Mouse (Mus musculus) embryonic facial prominence, embryonic 12.5 days (tissue): ENCODE measurements around the gene Hnrnpk. TPM values are rescaled to one million over a fixed set of nuclear protein-coding genes. Genes with fewer than 3 reads are reported as not detected.
"Not testable (repeated sequence)": the region's sequence is repeated elsewhere in the genome, so short reads cannot be mapped to it uniquely, and the experiment has no call there.

Experiments
- ATAC-seq: fragments of 200-750 bp; cut with Nextera tagmentation; 2 replicates; pipeline ENCODE4 v1.8.0; 2017; ENCODE audit not compliant: insufficient number of reproducible peaks, insufficient read depth, low FRiP score, low TSS enrichment
- H3K27ac ChIP-seq: fragments of 300-500 bp; sonication (generic); 2 replicates; pipeline ENCODE4 v1.5.1; 2016; ENCODE audit warnings: mild to moderate bottlenecking
- H3K27me3 ChIP-seq: fragments of 300-500 bp; sonication (generic); 2 replicates; pipeline ENCODE4 v1.6.1; 2016; ENCODE audit warnings: mild to moderate bottlenecking, moderate library complexity
- H3K36me3 ChIP-seq: fragments of 300-500 bp; sonication (generic); 2 replicates; pipeline ENCODE4 v1.6.1; 2016; ENCODE audit warnings: mild to moderate bottlenecking
- H3K4me1 ChIP-seq: fragments of 300-500 bp; sonication (generic); 2 replicates; pipeline ENCODE4 v1.6.1; 2016
- H3K4me2 ChIP-seq: fragments of 300-500 bp; sonication (generic); replicated peaks from 2 replicates; pipeline ENCODE4 v1.6.1; 2016; ENCODE audit warnings: mild to moderate bottlenecking, moderate library complexity
- H3K4me3 ChIP-seq: fragments of 300-500 bp; sonication (generic); 2 replicates; pipeline ENCODE4 v1.5.1; 2016; ENCODE audit warnings: mild to moderate bottlenecking
- H3K9ac ChIP-seq: fragments of 300-500 bp; sonication (generic); 2 replicates; pipeline ENCODE4 v1.6.1; 2016; ENCODE audit warnings: mild to moderate bottlenecking, moderate library complexity
- H3K9me3 ChIP-seq: fragments of 300-500 bp; sonication (generic); 2 replicates; pipeline ENCODE4 v1.6.1; 2016; ENCODE audit warnings: mild to moderate bottlenecking, moderate library complexity
- WGBS: fragments of 180-500 bp; shearing (Covaris S2); methylation state at CpG from one replicate; pipeline ENCODE4 v1.1.7; 2016; 5-methylcytosine and 5-hydroxymethylcytosine counted together
- polyA plus RNA-seq: library from polyadenylated mRNA; unstranded; fragments of >200 nt; fragmentation: Nextera tagmentation; extraction: Ambion mirVana; gene quantifications from 2 replicates; pipeline ENCODE4 v1.2.1, GENCODE M21; 2016

Hnrnpk gene
- 1,844 and 1,972 TPM in 2 replicates for polyA plus RNA-seq

GRCm38 (mm10) chr13:58403243-58403642, at the start of gene Hnrnpk:
Hnrnpk (minus strand) TSS chr13:58403343.
- not testable (repeated sequence) for H3K27me3 ChIP-seq, ATAC-seq, H3K36me3 ChIP-seq, H3K4me1 ChIP-seq, H3K9me3 ChIP-seq
- peak within 1 kb of the TSS; percentile 99 for H3K27ac ChIP-seq
- 9% methylated on average over 17 of the region's 17 CpGs for WGBS
- H3K9ac ChIP-seq = peak within 1 kb of the TSS; percentile 100
- peak within 1 kb of the TSS; percentile 52 for H3K4me2 ChIP-seq
- H3K4me3 ChIP-seq = peak within 1 kb of the TSS; percentile 96

DNA sequence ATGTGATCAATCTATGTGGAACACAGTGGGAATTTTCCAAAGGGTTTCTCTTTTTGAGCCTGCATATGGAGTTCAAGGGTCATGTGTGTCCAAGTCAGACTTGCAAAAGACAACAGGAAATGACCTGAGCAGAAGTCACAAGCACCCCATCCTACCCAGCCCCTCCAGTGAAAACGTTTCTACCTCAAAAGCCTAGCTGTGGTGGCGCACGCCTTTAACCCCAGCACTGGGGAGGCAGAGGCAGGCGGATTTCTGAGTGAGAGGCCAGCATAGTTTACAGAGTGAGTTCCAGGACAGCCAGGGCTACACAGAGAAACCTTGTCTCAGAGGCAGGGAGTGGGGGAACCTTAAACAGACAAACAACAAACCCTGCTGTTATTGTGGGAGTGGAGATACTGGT, 49.1 kb upstream of the Hnrnpk start:
- Histone ChIP-seq H3K4me1 (peaks cover 5% of the 10 kb centered on the region), H3K36me3 (no peaks in the 10 kb centered on the region), H3K9ac (no peak overlapping the region), H3K4me2 (peak overlapping the region; percentile 57; the same call in 1 of the 2 replicates), H3K27me3 (peaks cover 21% of the 10 kb centered on the region), H3K9me3 (no peaks in the 10 kb centered on the region), H3K4me3 (no peak overlapping the region), H3K27ac (no peak overlapping the region)
- WGBS = 65% methylated on average over 4 of the region's 4 CpGs
- ATAC-seq = no peak

- Histone ChIP-seq H3K36me3 (no peaks in the 10 kb centered on the region), H3K9me3 (no peaks in the 10 kb centered on the region), H3K9ac (no peak overlapping the region), H3K4me2 (no peak overlapping the region), H3K4me1 (peaks cover 5% of the 10 kb centered on the region), H3K4me3 (no peak overlapping the region), H3K27ac (no peak overlapping the region), H3K27me3 (peaks cover 21% of the 10 kb centered on the region)
- WGBS = 71% methylated on average over 22 of the region's 22 CpGs
- no peak for ATAC-seq
Observed at GRCm38 (mm10) chr13:58450459-58451182, 47.5 kb upstream of the Hnrnpk start.

DNA sequence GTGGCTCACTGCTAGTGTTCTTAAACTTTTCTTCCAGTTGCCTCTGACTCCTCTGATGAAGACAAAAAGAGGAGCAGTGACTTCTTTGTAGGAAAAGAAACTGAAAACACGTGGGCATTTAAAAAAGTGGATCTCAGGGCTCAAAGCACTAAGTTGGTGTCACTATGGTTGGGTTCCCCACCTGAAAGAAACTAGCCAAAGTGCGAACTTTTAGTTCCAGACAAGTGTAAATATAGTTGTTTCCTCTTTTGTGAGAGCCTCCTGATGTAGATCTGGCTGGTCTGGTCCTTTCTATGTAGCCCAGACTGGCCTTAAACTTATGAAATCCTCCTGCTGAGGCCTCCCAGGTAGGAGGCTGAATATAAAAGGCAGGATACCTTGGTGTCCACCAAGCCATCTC, 43.4 kb upstream of the Hnrnpk start:
- no peak overlapping the region for H3K9ac ChIP-seq
- H3K27ac ChIP-seq = no peak overlapping the region
- H3K4me1 ChIP-seq = peaks cover 7% of the 10 kb centered on the region
- H3K4me2 ChIP-seq = no peak overlapping the region
- H3K4me3 ChIP-seq = no peak overlapping the region
- no peaks in the 10 kb centered on the region for H3K9me3 ChIP-seq
- H3K36me3 ChIP-seq = no peaks in the 10 kb centered on the region
- no peak for ATAC-seq
- 79% methylated on average over 2 of the region's 2 CpGs for WGBS
- H3K27me3 ChIP-seq = no peaks in the 10 kb centered on the region

DNA sequence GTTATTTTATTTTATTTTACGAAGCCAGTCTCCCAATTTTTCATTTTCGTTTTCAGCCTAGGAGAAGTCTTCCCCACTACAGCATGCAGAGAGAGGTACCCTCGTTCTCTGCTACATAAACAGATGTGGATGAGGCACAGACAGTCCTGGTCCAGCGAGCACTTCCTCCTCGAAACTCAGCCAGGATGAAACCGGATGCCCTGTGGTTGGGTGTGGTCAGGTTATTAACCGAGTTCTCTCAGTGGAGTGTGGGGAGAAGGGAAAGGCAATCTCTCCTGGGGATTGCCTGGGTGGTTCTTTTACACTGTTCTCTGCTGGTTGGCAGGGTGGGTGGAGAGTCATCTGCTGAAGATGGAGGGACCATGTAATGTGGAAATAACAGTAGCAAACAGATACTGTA, 40.6 kb upstream of the Hnrnpk start:
- Histone ChIP-seq H3K4me3 (no peak overlapping the region), H3K9ac (no peak overlapping the region), H3K4me1 (peaks cover 7% of the 10 kb centered on the region), H3K27me3 (no peaks in the 10 kb centered on the region), H3K4me2 (no peak overlapping the region), H3K9me3 (no peaks in the 10 kb centered on the region), H3K36me3 (no peaks in the 10 kb centered on the region), H3K27ac (no peak overlapping the region)
- ATAC-seq = no peak
- WGBS = 38% methylated on average over 7 of the region's 7 CpGs

DNA sequence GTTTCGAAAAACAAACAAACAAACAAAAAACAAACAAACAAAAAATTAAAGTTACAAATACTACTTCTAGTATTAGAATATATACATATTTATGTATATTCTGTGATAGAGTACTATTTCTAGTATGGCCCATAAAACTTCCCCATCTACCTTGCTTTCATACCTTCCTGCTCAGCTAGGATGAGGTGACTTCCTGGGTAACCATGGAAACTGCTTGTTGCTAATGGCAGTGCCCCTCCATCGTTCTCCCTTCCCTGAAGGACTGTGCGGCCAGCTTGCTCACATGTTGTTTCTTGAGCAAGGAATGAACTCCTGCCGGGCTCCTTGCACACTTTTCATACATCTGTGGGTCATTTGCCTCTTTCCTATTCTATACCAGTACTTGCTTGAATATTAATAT, 40.2 kb upstream of the Hnrnpk start:
- ATAC-seq = no peak
- Histone ChIP-seq H3K4me3 (no peak overlapping the region), H3K9me3 (no peaks in the 10 kb centered on the region), H3K4me1 (peaks cover 7% of the 10 kb centered on the region), H3K4me2 (no peak overlapping the region), H3K9ac (no peak overlapping the region), H3K27me3 (0 out of 2 replicates have a peak, but pooled peaks cover under 1% of the 10 kb centered on the region), H3K27ac (no peak overlapping the region), H3K36me3 (no peaks in the 10 kb centered on the region)
- 56% methylated on average over 4 of the region's 4 CpGs for WGBS

- ATAC-seq = no peak
- no peak overlapping the region for H3K4me3 ChIP-seq
- 60% methylated on average over 2 of the region's 2 CpGs for WGBS
- H3K4me2 ChIP-seq = no peak overlapping the region
- peaks cover 7% of the 10 kb centered on the region for H3K4me1 ChIP-seq
- H3K27ac ChIP-seq = no peak overlapping the region
- H3K9me3 ChIP-seq = no peaks in the 10 kb centered on the region
- H3K9ac ChIP-seq = no peak overlapping the region
- H3K27me3 ChIP-seq = 0 out of 2 replicates have a peak, but pooled peaks cover 3% of the 10 kb centered on the region
- H3K36me3 ChIP-seq = no peaks in the 10 kb centered on the region
Observed at GRCm38 (mm10) chr13:58439716-58440115, 36.6 kb upstream of the Hnrnpk start.

GRCm38 (mm10) chr13:58423061-58423660, 20.0 kb upstream of the Hnrnpk start:
- H3K4me2 ChIP-seq = no peak overlapping the region
- no peak overlapping the region for H3K4me3 ChIP-seq
- 72% methylated on average over 10 of the region's 10 CpGs for WGBS
- no peaks in the 10 kb centered on the region for H3K9me3 ChIP-seq
- H3K27me3 ChIP-seq = no peaks in the 10 kb centered on the region
- H3K9ac ChIP-seq = no peak overlapping the region
- H3K36me3 ChIP-seq = no peaks in the 10 kb centered on the region
- H3K4me1 ChIP-seq = no peaks in the 10 kb centered on the region
- H3K27ac ChIP-seq = no peak overlapping the region
- ATAC-seq = no peak

- no peak for ATAC-seq
- no peaks in the 10 kb centered on the region for H3K4me1 ChIP-seq
- no peaks in the 10 kb centered on the region for H3K36me3 ChIP-seq
- H3K4me2 ChIP-seq = no peak overlapping the region
- H3K27me3 ChIP-seq = no peaks in the 10 kb centered on the region
- WGBS = 81% methylated on average over 4 of the region's 4 CpGs
- H3K4me3 ChIP-seq = no peak overlapping the region
- no peak overlapping the region for H3K9ac ChIP-seq
- no peak overlapping the region for H3K27ac ChIP-seq
- H3K9me3 ChIP-seq = no peaks in the 10 kb centered on the region
Observed at GRCm38 (mm10) chr13:58422242-58422641, 19.1 kb upstream of the Hnrnpk start.

DNA sequence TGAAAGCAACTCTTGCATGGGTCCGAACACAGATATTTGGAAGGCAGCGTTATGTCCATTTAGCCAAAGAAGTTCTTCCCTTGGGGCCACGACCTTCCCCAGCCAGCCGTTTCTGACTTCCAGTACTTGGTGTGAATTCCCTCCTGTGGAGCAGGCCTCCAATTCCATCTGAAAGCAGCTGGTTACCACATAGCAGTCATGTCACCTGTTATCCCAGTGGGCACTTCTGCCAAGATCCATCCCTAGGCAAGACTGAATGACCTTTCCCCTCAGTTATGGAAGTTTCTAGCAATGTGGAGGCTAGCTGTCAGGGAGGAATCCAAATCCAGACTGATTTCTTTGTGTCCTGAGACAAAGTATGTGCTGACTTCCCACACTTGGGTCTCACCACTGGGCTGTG, 17.9 kb upstream of the Hnrnpk start:
- H3K4me3 ChIP-seq = no peak overlapping the region
- no peaks in the 10 kb centered on the region for H3K27me3 ChIP-seq
- no peak overlapping the region for H3K9ac ChIP-seq
- H3K36me3 ChIP-seq = no peaks in the 10 kb centered on the region
- no peak overlapping the region for H3K4me2 ChIP-seq
- no peaks in the 10 kb centered on the region for H3K4me1 ChIP-seq
- ATAC-seq = no peak
- H3K27ac ChIP-seq = no peak overlapping the region
- no peaks in the 10 kb centered on the region for H3K9me3 ChIP-seq
- 80% methylated on average over 4 of the region's 4 CpGs for WGBS

GRCm38 (mm10) chr13:58419266-58419665, 16.1 kb upstream of the Hnrnpk start:
- Histone ChIP-seq H3K36me3 (no peaks in the 10 kb centered on the region), H3K4me1 (no peaks in the 10 kb centered on the region), H3K9ac (no peak overlapping the region), H3K9me3 (no peaks in the 10 kb centered on the region), H3K27me3 (no peaks in the 10 kb centered on the region), H3K4me3 (no peak overlapping the region), H3K27ac (no peak overlapping the region), H3K4me2 (no peak overlapping the region)
- ATAC-seq = no peak
- WGBS = 97% methylated on average over 1 of the region's 1 CpGs

- Histone ChIP-seq H3K9me3 (no peaks in the 10 kb centered on the region), H3K4me1 (no peaks in the 10 kb centered on the region), H3K9ac (no peak overlapping the region), H3K27ac (no peak overlapping the region), H3K27me3 (no peaks in the 10 kb centered on the region), H3K36me3 (no peaks in the 10 kb centered on the region), H3K4me3 (no peak overlapping the region), H3K4me2 (no peak overlapping the region)
- WGBS = 88% methylated on average over 4 of the region's 4 CpGs
- no peak for ATAC-seq
Observed at GRCm38 (mm10) chr13:58418656-58419055, 15.5 kb upstream of the Hnrnpk start.
